Mouse (Mus musculus) megakaryocyte, embryonic 14.5 days (primary cell): ENCODE results near the gene Inpp5a.

ENCODE experiments used
- FLI1 ChIP-seq: IDR thresholded peaks from 2 replicates; pipeline ENCODE4 v1.6.1; 2012; ENCODE audit warnings: low read length, inconsistent platforms, mixed read lengths
- GATA1 ChIP-seq: IDR thresholded peaks from 3 replicates; pipeline ENCODE4 v1.6.1; 2012; ENCODE audit warnings: mixed read lengths, low read length, inconsistent platforms, borderline replicate concordance

- TF ChIP-seq GATA1 (no peak), FLI1 (no peak)
Observed at GRCm38 (mm10) chr7:139595862-139596261, 207.0 kb downstream of the Inpp5a start.
